Mouse (Mus musculus): ENCODE measurements around the gene Dpep2nb. TPM values are rescaled to one million over a fixed set of nuclear protein-coding genes. Genes with fewer than 3 reads are reported as not detected.

The Dpep2nb gene
- not detected in 2 replicates for polyA plus RNA-seq (2012; rRNA removed)

GRCm38 (mm10) chr8:106005875-106006274, at the start of gene Dpep2nb:
Gene Dpep2nb (minus strand): TSS chr8:106005975.
- no peak within 1 kb of the TSS for H3K4me3 ChIP-seq (ENCODE audit: low read depth, low read length)
- TF ChIP-seq CTCF (IDR thresholded peaks at IDR 0.05; ENCODE audit: extremely low read depth, insufficient read length, insufficient replicate concordance, low read depth, low read length) (no peak), POLR2A (IDR thresholded peaks at IDR 0.05; ENCODE audit: low read depth, low read length) (no peak)
- H3K36me3 ChIP-seq (ENCODE audit: control insufficient read depth, insufficient read depth, low read length) = no peaks in the 10 kb centered on the region
- no peaks in the 10 kb centered on the region for H3K27me3 ChIP-seq (ENCODE audit: control insufficient read depth, insufficient read depth, low read length)
- no peaks in the 10 kb centered on the region; the same call in none of the 2 replicates for H3K4me1 ChIP-seq (ENCODE audit: control insufficient read depth, insufficient read depth, insufficient read length, low read length)
- 76% methylated on average over 4 of the region's 4 CpGs for WGBS
- no peak within 1 kb of the TSS for H3K27ac ChIP-seq (ENCODE audit: insufficient read depth, low read depth, low read length)

- Histone ChIP-seq H3K27me3 (ENCODE audit: control insufficient read depth, insufficient read depth, low read length) (no peaks in the 10 kb centered on the region), H3K36me3 (ENCODE audit: control insufficient read depth, insufficient read depth, low read length) (no peaks in the 10 kb centered on the region; the same call in 1 of the 2 replicates), H3K4me1 (ENCODE audit: control insufficient read depth, insufficient read depth, insufficient read length, low read length) (peaks cover 40% of the 10 kb centered on the region), H3K27ac (ENCODE audit: insufficient read depth, low read depth, low read length) (peak overlapping the region; percentile 97), H3K4me3 (ENCODE audit: low read depth, low read length) (no peak overlapping the region)
- WGBS = 13% methylated on average over 3 of the region's 3 CpGs
- TF ChIP-seq CTCF (IDR thresholded peaks at IDR 0.05; ENCODE audit: extremely low read depth, insufficient read length, insufficient replicate concordance, low read depth, low read length) = no peak
- TF ChIP-seq POLR2A (IDR thresholded peaks at IDR 0.05; ENCODE audit: low read depth, low read length) = peak; percentile 19; the same call in 1 of the 2 replicates
Observed at GRCm38 (mm10) chr8:106055038-106055437, 49.3 kb upstream of the Dpep2nb start.

- Histone ChIP-seq H3K4me3 (ENCODE audit: low read depth, low read length) (peak overlapping the region; percentile 29), H3K27ac (ENCODE audit: insufficient read depth, low read depth, low read length) (peak overlapping the region; percentile 97)
- 10% methylated on average over 6 of the region's 6 CpGs for WGBS
Observed at GRCm38 (mm10) chr8:106054190-106054811, 48.5 kb upstream of the Dpep2nb start.

GRCm38 (mm10) chr8:106052510-106053089, 46.8 kb upstream of the Dpep2nb start:
- H3K27ac ChIP-seq (ENCODE audit: insufficient read depth, low read depth, low read length) = peak overlapping the region; percentile 97
- no peaks in the 10 kb centered on the region for H3K27me3 ChIP-seq (ENCODE audit: control insufficient read depth, insufficient read depth, low read length)
- TF ChIP-seq POLR2A (IDR thresholded peaks at IDR 0.05; ENCODE audit: low read depth, low read length) = no peak
- TF ChIP-seq CTCF (IDR thresholded peaks at IDR 0.05; ENCODE audit: extremely low read depth, insufficient read length, insufficient replicate concordance, low read depth, low read length) = no peak
- peaks cover 48% of the 10 kb centered on the region for H3K4me1 ChIP-seq (ENCODE audit: control insufficient read depth, insufficient read depth, insufficient read length, low read length)
- no peaks in the 10 kb centered on the region; the same call in 1 of the 2 replicates for H3K36me3 ChIP-seq (ENCODE audit: control insufficient read depth, insufficient read depth, low read length)
- H3K4me3 ChIP-seq (ENCODE audit: low read depth, low read length) = no peak overlapping the region
- 45% methylated on average over 9 of the region's 9 CpGs for WGBS

More at GRCm38 (mm10) chr8:106054190-106054811, 48.5 kb upstream of the Dpep2nb start:
- Histone ChIP-seq H3K27me3 (ENCODE audit: control insufficient read depth, insufficient read depth, low read length) (no peaks in the 10 kb centered on the region), H3K36me3 (ENCODE audit: control insufficient read depth, insufficient read depth, low read length) (no peaks in the 10 kb centered on the region; the same call in 1 of the 2 replicates), H3K4me1 (ENCODE audit: control insufficient read depth, insufficient read depth, insufficient read length, low read length) (peaks cover 40% of the 10 kb centered on the region)
- no peak for TF ChIP-seq POLR2A (IDR thresholded peaks at IDR 0.05; ENCODE audit: low read depth, low read length)
- no peak; the same call in 1 of the 2 replicates for TF ChIP-seq CTCF (IDR thresholded peaks at IDR 0.05; ENCODE audit: extremely low read depth, insufficient read length, insufficient replicate concordance, low read depth, low read length)

- Histone ChIP-seq H3K36me3 (ENCODE audit: control insufficient read depth, insufficient read depth, low read length) (no peaks in the 10 kb centered on the region; the same call in 1 of the 2 replicates), H3K27ac (ENCODE audit: insufficient read depth, low read depth, low read length) (no peak overlapping the region), H3K4me1 (ENCODE audit: control insufficient read depth, insufficient read depth, insufficient read length, low read length) (peaks cover 55% of the 10 kb centered on the region), H3K27me3 (ENCODE audit: control insufficient read depth, insufficient read depth, low read length) (no peaks in the 10 kb centered on the region), H3K4me3 (ENCODE audit: low read depth, low read length) (no peak overlapping the region)
- TF ChIP-seq CTCF (IDR thresholded peaks at IDR 0.05; ENCODE audit: extremely low read depth, insufficient read length, insufficient replicate concordance, low read depth, low read length) (no peak), POLR2A (IDR thresholded peaks at IDR 0.05; ENCODE audit: low read depth, low read length) (no peak)
- whole genome bisulfite sequencing = 82% methylated on average over 3 of the region's 3 CpGs
Observed at GRCm38 (mm10) chr8:106051068-106051467, 45.3 kb upstream of the Dpep2nb start.

GRCm38 (mm10) chr8:106049840-106050239, 44.1 kb upstream of the Dpep2nb start:
- Histone ChIP-seq H3K27ac (ENCODE audit: insufficient read depth, low read depth, low read length) (no peak overlapping the region), H3K36me3 (ENCODE audit: control insufficient read depth, insufficient read depth, low read length) (peaks cover 3% of the 10 kb centered on the region; the same call in 1 of the 2 replicates), H3K27me3 (ENCODE audit: control insufficient read depth, insufficient read depth, low read length) (no peaks in the 10 kb centered on the region), H3K4me3 (ENCODE audit: low read depth, low read length) (no peak overlapping the region), H3K4me1 (ENCODE audit: control insufficient read depth, insufficient read depth, insufficient read length, low read length) (peaks cover 43% of the 10 kb centered on the region)
- WGBS = 93% methylated on average over 6 of the region's 6 CpGs
- no peak for TF ChIP-seq CTCF (IDR thresholded peaks at IDR 0.05; ENCODE audit: extremely low read depth, insufficient read length, insufficient replicate concordance, low read depth, low read length)
- TF ChIP-seq POLR2A (IDR thresholded peaks at IDR 0.05; ENCODE audit: low read depth, low read length) = no peak
